Mouse (Mus musculus) adrenal gland, postnatal 4 days (tissue): ENCODE measurements around the gene Klhl31. TPM values are rescaled to one million over a fixed set of nuclear protein-coding genes. Genes with fewer than 3 reads are reported as not detected.

Experiments
- DNase-seq, 2 experiments: peaks; one replicate each; pipeline ENCODE4 v3.0.0; 2021 to 2022; ENCODE audit warnings: low spot score in 2 of 2, mixed read lengths in 2 of 2
- total RNA-seq, 2 experiments: library from RNA; stranded (reverse); gene quantifications; 2 replicates each; pipeline ENCODE4 v1.2.3; 2021

The Klhl31 gene
- total RNA-seq, 2 experiments from 2014 or later, result 2.0 to 5.0 TPM

DNA sequence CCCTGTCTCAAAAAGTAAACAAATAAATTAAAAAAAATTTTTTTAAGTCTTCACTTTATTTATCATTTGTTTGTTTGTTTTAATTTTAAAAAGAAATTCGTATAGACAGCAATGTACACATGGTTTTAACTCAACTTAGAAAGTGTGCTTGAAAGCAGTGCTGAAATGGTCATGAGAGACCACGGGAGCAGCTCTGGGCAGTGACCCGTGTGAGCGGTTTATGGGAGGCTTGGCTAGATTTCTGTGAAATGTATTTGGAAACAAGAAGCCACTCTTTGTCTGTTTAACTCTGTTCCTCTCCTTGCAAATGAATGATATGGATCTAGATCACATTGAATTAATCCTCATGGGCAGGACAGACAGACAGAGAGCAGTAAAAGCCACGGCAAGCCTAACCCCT is 59.3 kb downstream of the Klhl31 start:
- no peak for DNase-seq

DNA sequence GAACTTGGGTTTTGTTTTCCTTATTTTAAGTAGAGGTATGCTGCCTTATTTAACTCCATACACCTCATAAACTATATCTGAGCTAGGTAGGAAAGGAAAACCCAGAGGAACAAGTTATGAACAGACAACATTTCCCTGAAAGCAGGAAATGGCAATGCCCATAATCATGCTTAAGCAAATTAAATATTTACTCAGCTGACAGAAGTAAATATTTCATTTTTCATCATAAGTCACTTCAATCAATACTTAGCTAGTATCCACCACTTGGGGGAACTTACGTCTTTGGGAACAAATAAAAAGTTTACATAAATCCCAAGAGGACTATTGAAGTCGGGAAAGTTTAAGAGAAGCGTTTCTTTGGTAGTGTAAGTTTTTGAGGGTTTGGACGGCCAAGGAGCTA is 67.2 kb downstream of the Klhl31 start:
- no peak for DNase-seq

DNA sequence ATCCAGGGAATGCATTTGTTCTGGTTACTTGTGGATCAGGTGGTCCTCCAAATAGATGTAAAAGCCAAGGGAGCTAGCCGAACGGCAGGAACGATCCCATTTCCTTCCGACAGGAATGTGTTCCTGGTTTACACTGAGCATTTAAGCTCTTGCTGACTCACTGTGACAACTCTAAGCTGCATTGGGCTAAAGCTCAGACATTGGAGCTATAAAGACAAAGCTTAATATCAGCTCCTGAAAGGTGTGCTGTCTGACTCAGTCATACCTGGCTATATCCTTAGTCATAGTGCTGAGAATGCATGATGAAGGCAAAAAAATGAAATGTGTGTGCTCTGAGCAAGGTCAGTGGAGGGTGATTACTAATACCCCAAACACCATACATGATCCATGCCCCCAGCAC is 67.8 kb downstream of the Klhl31 start:
- no peak for DNase-seq

DNA sequence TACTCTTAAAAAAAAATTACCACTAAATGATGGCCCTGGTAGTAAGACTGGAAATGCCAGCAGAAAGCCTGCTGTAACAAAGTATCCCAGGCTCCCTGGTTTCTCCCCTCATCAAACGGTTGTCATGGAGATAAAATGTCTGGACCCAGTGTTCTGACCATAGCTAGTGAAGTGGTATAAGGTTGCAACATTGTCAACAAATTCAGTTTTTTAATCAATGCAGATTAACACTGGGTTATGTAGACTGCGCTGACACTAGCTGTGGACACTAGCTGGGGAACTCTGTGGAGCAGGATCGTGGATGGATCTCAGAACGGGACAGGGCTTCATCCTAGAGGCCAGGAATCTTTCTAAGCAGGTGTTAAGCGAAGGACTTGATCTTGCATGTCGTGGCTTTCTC is 70.2 kb downstream of the Klhl31 start:
- DNase-seq, result no peak

DNA sequence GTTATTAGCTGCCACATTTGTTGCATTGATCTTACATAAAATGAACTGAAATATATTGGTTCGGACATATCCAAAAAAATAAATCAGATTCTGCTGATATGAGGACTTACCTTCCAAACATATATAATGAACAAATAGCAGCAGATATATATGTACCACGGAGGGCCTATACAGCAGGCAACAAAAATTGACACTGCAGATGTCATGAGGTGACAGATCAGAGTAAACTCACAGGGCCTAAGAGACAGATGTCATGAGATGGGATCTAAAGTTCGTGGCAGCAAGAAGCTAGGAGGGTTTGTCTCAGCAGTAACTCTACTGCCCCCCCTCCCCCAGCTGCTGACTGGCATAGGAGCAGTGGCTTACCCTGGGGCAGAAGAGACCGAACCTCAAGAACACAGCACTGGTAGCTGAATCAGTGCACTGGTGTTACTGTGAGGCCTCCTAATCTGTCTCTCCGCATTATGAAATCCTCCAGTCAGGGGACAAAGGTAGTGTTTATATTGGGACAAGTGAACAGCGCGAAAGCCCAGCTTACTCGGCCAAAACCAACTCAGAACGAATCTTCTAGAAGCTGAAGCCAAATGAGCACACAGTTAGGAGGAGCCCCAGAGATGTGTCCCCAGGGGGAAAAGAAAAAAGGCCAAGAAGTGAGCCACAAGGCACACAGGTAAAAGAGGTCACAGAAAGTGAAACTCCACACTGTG is 71.3 kb downstream of the Klhl31 start:
- DNase-seq, result no peak

DNA sequence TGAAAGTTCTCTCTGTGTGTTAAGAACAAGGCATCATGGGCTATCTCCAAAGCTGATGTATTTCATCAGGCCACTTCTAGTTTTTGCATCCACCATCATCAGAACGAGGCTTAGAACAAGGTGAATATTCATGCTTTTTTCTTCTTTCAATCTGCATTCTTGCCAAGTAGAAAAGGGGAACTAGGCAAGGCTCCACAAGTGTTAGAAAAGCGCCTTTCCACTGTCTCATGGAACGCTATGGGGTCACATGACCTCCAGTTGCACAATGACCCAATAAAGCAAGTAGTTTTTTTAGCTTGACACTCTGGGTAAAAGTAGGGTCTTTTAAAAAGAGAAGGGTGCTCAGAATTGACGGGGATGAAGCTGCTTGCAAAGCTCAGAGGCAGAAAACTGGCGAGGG is 72.7 kb downstream of the Klhl31 start:
- no peak for DNase-seq

Other genes starting within 250 kb of the Klhl31 start
- 10 to 100 TPM; 21.3 to 26.5 TPM for gene Lrrc1, start 91.6 kb upstream of the Klhl31 start, total RNA-seq
- 10 to 100 TPM; 45.1 to 45.5 TPM for gene Gclc, start 118.0 kb downstream of the Klhl31 start, total RNA-seq